Mouse (Mus musculus): ENCODE results near the gene Ppp1r13b. TPM values are rescaled to one million over a fixed set of nuclear protein-coding genes. Genes with fewer than 3 reads are reported as not detected.

Gene Ppp1r13b
- total RNA-seq, 2 experiments from 2014 or later, result 9.5 to 13.4 TPM

GRCm38 (mm10) chr12:111794102-111794501, 113.8 kb downstream of the Ppp1r13b start:
- peak; percentile 76 for DNase-seq

GRCm38 (mm10) chr12:111791474-111792104, 116.3 kb downstream of the Ppp1r13b start:
- no peak for DNase-seq

GRCm38 (mm10) chr12:111790631-111791030, 117.3 kb downstream of the Ppp1r13b start:
- no peak for DNase-seq

- no peak for DNase-seq
Measured at GRCm38 (mm10) chr12:111790090-111790489, 117.8 kb downstream of the Ppp1r13b start.

- no peak for DNase-seq
Measured at GRCm38 (mm10) chr12:111787015-111787414, 120.9 kb downstream of the Ppp1r13b start.

- DNase-seq, result no peak
Measured at GRCm38 (mm10) chr12:111785174-111785573, 122.7 kb downstream of the Ppp1r13b start.

GRCm38 (mm10) chr12:111779544-111779943, 128.4 kb downstream of the Ppp1r13b start:
- DNase-seq, result no peak

Other genes with a start within 250 kb of the Ppp1r13b start
- gene Ckb, start 235.8 kb downstream of the Ppp1r13b start, total RNA-seq (2021), result 10 to 100 TPM; 37.7 to 68.3 TPM
- 1 to 10 TPM; 3.8 to 5.4 TPM for gene Trmt61a, start 230.0 kb downstream of the Ppp1r13b start, total RNA-seq (2021)
- 10 to 100 TPM; 17.5 to 21.1 TPM for gene Bag5, start 194.9 kb downstream of the Ppp1r13b start, total RNA-seq (2021)
- 10 to 100 TPM; 34.7 to 39.5 TPM for gene Apopt1, start 194.8 kb downstream of the Ppp1r13b start, total RNA-seq (2021)
- gene Klc1, start 149.3 kb downstream of the Ppp1r13b start, total RNA-seq (2021), result 10 to 100 TPM; 81.0 to 96.2 TPM
- gene Xrcc3, start 94.2 kb downstream of the Ppp1r13b start, total RNA-seq (2021), result 1 to 10 TPM; 1.6 to 2.0 TPM
- 10 to 100 TPM; 19.6 to 21.9 TPM for gene Zfyve21, start 93.9 kb downstream of the Ppp1r13b start, total RNA-seq (2021)
- 100 to 1,000 TPM; 846 to 916 TPM for gene Atp5mpl, start 58.9 kb upstream of the Ppp1r13b start, total RNA-seq (2021)
- under 1 TPM; 0.36 to 0.59 TPM for gene Tdrd9, start 63.4 kb upstream of the Ppp1r13b start, total RNA-seq (2021)
- gene Rd3l, start 73.2 kb upstream of the Ppp1r13b start, total RNA-seq (2021), result not detected
- under 1 TPM in 1 of 2 experiments, not detected in 1; 0.38 TPM for gene Aspg, start 198.6 kb upstream of the Ppp1r13b start, total RNA-seq (2021)
- 10 to 100 TPM; 10.3 to 12.4 TPM for gene Kif26a, start 238.1 kb upstream of the Ppp1r13b start, total RNA-seq (2021)